Mouse (Mus musculus): ENCODE results near the gene Zc3h12a.

DNA sequence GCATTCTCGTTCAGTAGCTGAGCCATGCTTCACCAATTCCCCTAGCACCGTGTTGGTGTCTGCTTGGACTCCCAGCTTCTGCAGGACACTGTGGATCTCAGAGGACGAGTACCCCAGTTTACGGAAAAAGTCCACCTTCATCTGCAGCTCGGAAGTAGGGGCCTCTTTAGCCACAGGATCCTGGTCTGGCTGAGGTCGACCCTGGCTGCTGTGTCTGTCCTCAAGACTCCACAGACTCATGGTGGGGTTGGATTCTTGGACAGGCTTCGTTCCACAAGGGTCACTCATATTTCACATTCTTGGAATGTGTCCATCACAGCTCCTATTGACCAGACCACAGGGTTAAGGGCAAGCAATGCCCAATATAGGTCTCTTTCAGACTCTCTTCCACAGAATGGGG lies 879 bp downstream of the Zc3h12a start:
- no peak for TF ChIP-seq POLR2A (IDR thresholded peaks at IDR 0.05; ENCODE audit: low read depth, low read length)
- TF ChIP-seq CTCF (conservative IDR thresholded peaks at IDR 0.05; ENCODE audit: insufficient read depth, insufficient read length, low read depth, low read length): no peak

Data from kidney, adult 2 months (tissue).